Mouse (Mus musculus) right cerebral cortex, postnatal 10 days (tissue): Measurements from ENCODE around the gene Spata25.
"Not testable (repeated sequence)": the region's sequence is repeated elsewhere in the genome, so short reads cannot be mapped to it uniquely, and the experiment has no call there.

Experiments
- DNase-seq, 2 experiments: peaks; one replicate each; pipeline ENCODE4 v3.0.0; 2021; ENCODE audit warnings: low spot score in 2 of 2

The Spata25 gene

GRCm38 (mm10) chr2:164828437-164828836 is at the start of gene Spata25:
TSS of gene Spata25 (minus strand) at chr2:164828537.
- DNase-seq, result no peak

GRCm38 (mm10) chr2:164877376-164878215 is 49.3 kb upstream of the Spata25 start:
- not testable (repeated sequence) for DNase-seq

GRCm38 (mm10) chr2:164875648-164876047 is 47.3 kb upstream of the Spata25 start:
- DNase-seq, result not testable (repeated sequence)

GRCm38 (mm10) chr2:164874239-164874769 is 46.0 kb upstream of the Spata25 start:
- DNase-seq, result no peak

GRCm38 (mm10) chr2:164873621-164874020 is 45.3 kb upstream of the Spata25 start:
- DNase-seq, result no peak

GRCm38 (mm10) chr2:164871602-164872303 is 43.4 kb upstream of the Spata25 start:
- no peak for DNase-seq

GRCm38 (mm10) chr2:164868491-164868890 is 40.2 kb upstream of the Spata25 start:
- DNase-seq, result no peak

GRCm38 (mm10) chr2:164867566-164867965 is 39.2 kb upstream of the Spata25 start:
- no peak for DNase-seq

GRCm38 (mm10) chr2:164866741-164867551 is 38.6 kb upstream of the Spata25 start:
- DNase-seq, result no peak

GRCm38 (mm10) chr2:164864593-164864992 is 36.3 kb upstream of the Spata25 start:
- no peak for DNase-seq

GRCm38 (mm10) chr2:164863411-164863810 is 35.1 kb upstream of the Spata25 start:
- not testable (repeated sequence) for DNase-seq

GRCm38 (mm10) chr2:164862179-164862861 is 34.0 kb upstream of the Spata25 start:
- peak; percentile 63 to 71 for DNase-seq

GRCm38 (mm10) chr2:164861094-164861493 is 32.8 kb upstream of the Spata25 start:
- DNase-seq, result no peak

- no peak for DNase-seq
These were observed 31.5 kb upstream of the Spata25 start for GRCm38 (mm10) chr2:164859640-164860432.

- DNase-seq, result no peak
These were observed 30.8 kb upstream of the Spata25 start for GRCm38 (mm10) chr2:164859155-164859554.

- no peak for DNase-seq
These were observed 29.7 kb upstream of the Spata25 start for GRCm38 (mm10) chr2:164857842-164858553.

GRCm38 (mm10) chr2:164857101-164857821 is 28.9 kb upstream of the Spata25 start, which contains the start of gene Pltp:
TSS of gene Pltp (minus strand) at chr2:164857711.
- peak; percentile 62 to 71 for DNase-seq

GRCm38 (mm10) chr2:164856309-164857100 is 28.2 kb upstream of the Spata25 start:
- no peak for DNase-seq
